Mouse (Mus musculus): Measurements from ENCODE around the gene Kdm2a.

Gene Kdm2a

GRCm38 (mm10) chr19:4385026-4385425 lies 13.1 kb downstream of the Kdm2a start:
- ChIA-PET CTCF (interaction anchor here (0.6 to 2.3 kb wide), 34 partner anchors 8 to 851 kb away, joined by 3 to 13 read pairs (median 4); partner anchors contain the start of genes Kdm2a (in 1 of the 4) and Ndufv1 (in 1 of the 4)), POLR2A (interaction anchor here in 3 of 4 experiments (0.6 to 2.8 kb wide), 16 partner anchors 12 to 802 kb away, joined by 3 to 15 read pairs (median 4); partner anchors contain the start of gene Kdm2a (in 2 of the 3))

- POLR2A ChIA-PET: interaction anchor here in 3 of 4 experiments (0.6 to 2.8 kb wide), 19 partner anchors 8 to 153 kb away, joined by 3 to 15 read pairs (median 4); partner anchors contain the start of genes Kdm2a (in 2 of the 3) and Pold4 (in 1 of the 3)
- CTCF ChIA-PET: interaction anchor here (0.5 to 2.3 kb wide), 44 partner anchors 8 to 748 kb away, joined by 3 to 13 read pairs (median 4); partner anchors contain the start of genes Kdm2a (in 1 of the 4) and Ndufv1 (in 1 of the 4)
Measured at GRCm38 (mm10) chr19:4384322-4384721, 13.8 kb downstream of the Kdm2a start.

- POLR2A ChIA-PET: interaction anchor here in 3 of 4 experiments (0.7 to 2.8 kb wide), 9 partner anchors 8 to 346 kb away, joined by 3 to 15 read pairs (median 4); partner anchors contain the start of genes Gstp1 (in 1 of the 3) and Kdm2a (in 1 of the 3)
- CTCF ChIA-PET: interaction anchor here in 3 of 4 experiments (0.7 to 2.2 kb wide), 12 partner anchors 8 to 982 kb away, joined by 3 to 13 read pairs (median 4); no protein-coding TSS in a partner anchor
Measured at GRCm38 (mm10) chr19:4383306-4383705, 14.8 kb downstream of the Kdm2a start.

DNA sequence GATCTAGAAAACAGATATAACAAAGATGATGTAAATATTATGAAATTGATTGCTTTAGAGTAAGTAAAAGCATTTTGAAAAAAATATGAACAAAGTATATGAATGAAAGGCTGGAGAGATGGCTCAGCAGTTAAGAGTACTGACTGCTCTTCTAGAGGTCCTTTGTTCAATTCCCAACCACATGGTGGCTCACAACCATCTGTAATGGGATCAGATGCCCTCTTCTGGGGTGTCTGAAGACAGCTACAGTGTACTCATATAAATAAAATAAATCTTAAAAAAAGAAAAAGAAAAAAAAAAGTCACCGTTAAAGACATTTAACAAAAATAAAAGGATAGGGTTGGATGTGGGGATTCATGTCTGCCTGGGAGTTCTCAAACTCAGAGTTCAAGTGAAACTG lies 15.8 kb downstream of the Kdm2a start:
- CTCF ChIA-PET: interaction anchor here in 2 of 4 experiments (0.6 kb wide), 2 partner anchors 29 to 190 kb away, joined by 3 to 8 read pairs; partner anchors contain the start of gene Ppp1ca (in 1 of the 2)
- POLR2A ChIA-PET: interaction anchor here in 2 of 4 experiments (1.1 to 1.6 kb wide), 4 partner anchors 14 to 45 kb away, joined by 3 to 6 read pairs (median 4); partner anchors contain the start of gene Kdm2a (in 1 of the 2)

DNA sequence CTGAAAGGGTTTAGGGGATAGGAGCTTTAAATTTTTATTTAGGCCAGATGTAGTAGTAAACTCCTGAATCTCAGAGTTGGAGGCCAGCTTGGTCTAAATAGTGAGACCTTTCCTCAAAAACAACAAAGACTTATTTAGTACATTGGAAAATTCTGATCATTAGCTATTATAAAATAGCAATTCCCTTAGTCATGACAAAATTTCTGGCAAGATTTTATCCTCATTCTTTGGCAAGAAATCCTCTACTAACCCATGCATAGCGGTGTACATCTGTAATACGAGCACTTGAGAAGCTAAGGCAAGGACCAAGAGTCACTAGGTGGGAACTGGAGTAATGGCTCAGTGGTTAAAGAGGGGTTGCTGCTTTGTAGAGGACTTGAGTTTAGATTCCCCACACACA lies 27.4 kb downstream of the Kdm2a start:
- CTCF ChIA-PET: interaction anchor here in 3 of 4 experiments (0.6 to 1.7 kb wide), 3 partner anchors 14 to 630 kb away, joined by 3 to 5 read pairs (median 3); no protein-coding TSS in a partner anchor
- POLR2A ChIA-PET: interaction anchor here in 2 of 4 experiments (0.9 to 1.8 kb wide), 6 partner anchors 8 to 38 kb away, joined by 3 to 5 read pairs (median 4); no protein-coding TSS in a partner anchor

DNA sequence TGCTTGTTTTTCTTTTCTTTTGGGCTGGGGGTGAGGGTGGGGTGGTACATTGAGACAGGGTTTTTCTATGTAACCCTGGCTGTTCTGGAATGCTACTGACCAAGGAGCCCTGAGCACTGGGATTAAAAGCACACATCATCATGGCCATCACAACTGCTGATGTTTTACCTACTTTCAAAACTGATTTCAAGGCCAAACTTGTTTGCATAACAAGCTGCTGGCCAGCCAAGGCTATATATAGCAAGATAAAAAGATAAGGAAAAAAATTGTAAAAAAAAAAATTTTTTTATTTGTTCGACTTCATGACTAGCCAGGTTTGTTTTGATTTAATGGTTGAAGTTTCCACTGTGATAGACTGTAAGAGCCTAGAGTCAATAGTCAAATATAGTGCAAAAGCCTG lies 27.8 kb downstream of the Kdm2a start:
- ChIA-PET CTCF (interaction anchor here in 3 of 4 experiments (0.6 to 1.7 kb wide), 3 partner anchors 14 to 629 kb away, joined by 3 to 5 read pairs (median 3); no protein-coding TSS in a partner anchor), POLR2A (interaction anchor here in 2 of 4 experiments (0.9 to 1.8 kb wide), 4 partner anchors 9 to 38 kb away, joined by 3 to 5 read pairs (median 4); no protein-coding TSS in a partner anchor)

DNA sequence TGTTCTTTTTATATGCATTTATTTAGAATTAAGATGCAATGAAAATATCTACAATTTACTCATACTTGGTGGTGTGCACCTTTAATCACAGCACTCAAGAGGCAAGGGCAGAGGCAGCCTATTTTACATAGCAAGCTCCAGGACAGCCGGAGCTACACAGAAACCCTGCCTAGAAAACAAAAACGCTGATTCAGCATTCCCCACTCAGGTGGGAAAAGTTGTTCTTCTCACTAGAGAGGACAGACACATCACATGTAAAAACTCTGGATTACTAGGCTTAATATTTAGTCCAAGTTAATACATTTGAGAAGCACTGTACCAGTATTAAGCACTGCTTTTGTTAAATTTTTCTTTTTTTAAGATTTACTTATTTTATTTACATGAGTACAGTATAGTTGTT lies 48.6 kb downstream of the Kdm2a start:
- ChIA-PET POLR2A (interaction anchor here in 2 of 4 experiments (1.0 to 1.9 kb wide), 7 partner anchors 10 to 161 kb away, joined by 3 to 6 read pairs (median 4); partner anchors contain the start of gene Pcx (in 1 of the 2)), CTCF (interaction anchor here in 1 of 4 experiments (1.0 kb wide), 1 partner anchor 35 kb away, joined by 3 read pairs; no protein-coding TSS in a partner anchor)

DNA sequence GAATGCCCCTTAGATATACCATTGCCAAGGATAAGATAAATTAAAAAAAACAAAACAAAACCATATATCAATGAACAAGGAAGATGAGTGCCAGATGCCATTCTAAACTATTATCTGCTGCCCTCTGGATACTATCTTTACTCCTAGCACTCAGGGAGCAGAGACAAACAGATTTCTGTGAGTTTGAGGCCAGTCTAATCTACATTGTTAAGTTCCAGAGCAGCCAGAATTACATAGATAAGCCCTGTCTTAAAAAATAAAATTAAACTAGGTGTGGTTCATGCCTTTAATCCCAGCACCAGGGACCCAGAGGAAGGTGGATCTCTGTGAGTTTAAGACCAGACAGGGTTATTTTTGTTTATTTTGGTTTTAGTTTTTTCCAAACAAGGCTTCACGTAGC lies 51.6 kb downstream of the Kdm2a start:
- ChIA-PET CTCF (interaction anchor here in 1 of 4 experiments (1.6 kb wide), 1 partner anchor 38 kb away, joined by 5 read pairs; no protein-coding TSS in a partner anchor), POLR2A (interaction anchor here in 2 of 4 experiments (0.6 to 4.2 kb wide), 4 partner anchors 8 to 203 kb away, joined by 3 to 17 read pairs (median 4); no protein-coding TSS in a partner anchor)

DNA sequence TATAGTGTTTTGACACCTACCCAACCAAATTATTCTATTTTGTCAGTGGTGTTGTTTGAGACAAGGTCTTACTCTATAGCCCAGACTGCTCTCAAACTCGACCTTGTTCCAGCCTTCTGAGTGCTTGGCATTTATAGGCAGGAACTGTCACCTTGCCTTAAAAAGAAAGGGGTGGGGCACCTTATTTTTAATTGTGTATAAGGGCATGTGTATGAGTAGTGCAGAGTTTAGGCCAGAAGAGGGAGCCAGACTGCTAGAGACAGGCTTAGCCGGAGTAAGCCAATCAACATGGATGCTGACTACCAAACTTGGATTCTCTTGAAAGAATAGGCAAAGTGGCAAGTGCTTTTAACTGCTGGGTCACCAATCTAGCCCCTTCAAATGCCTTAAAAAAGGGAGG lies 59.9 kb downstream of the Kdm2a start:
- POLR2A ChIA-PET: interaction anchor here in 2 of 4 experiments (0.6 to 1.9 kb wide), 3 partner anchors 11 to 140 kb away, joined by 3 to 6 read pairs (median 3); no protein-coding TSS in a partner anchor

DNA sequence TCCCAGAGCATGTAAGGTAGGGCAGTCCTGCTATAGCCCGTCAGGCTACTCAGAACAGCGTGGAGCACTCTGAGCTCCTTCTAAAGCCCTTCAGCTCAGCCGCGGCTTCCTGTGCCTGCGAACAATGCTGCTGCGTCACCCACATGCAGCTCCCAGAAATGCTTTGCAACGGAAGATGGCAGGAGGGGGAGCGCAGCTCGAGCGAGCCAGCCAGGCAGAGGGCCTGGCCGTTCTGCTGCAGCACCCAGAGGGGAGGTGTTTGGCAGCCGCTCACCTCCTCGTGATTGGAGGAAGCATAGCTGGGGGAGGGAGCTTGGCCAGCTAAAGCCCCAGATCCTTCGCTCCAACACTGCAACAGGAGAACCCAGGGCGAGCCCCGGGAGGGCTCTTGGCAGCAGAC lies 64.3 kb downstream of the Kdm2a start:
- POLR2A ChIA-PET: interaction anchor here (0.5 to 4.0 kb wide), 78 partner anchors 9 to 1466 kb away, joined by 3 to 26 read pairs (median 5); partner anchors contain the start of genes Ankrd13d (in 2 of the 4), Cdk2ap2 (in 2 of the 4), Grk2 (in 2 of the 4) and Rhod (in 2 of the 4)
- CTCF ChIA-PET: interaction anchor here (0.5 to 4.2 kb wide), 23 partner anchors 9 to 321 kb away, joined by 3 to 21 read pairs (median 5); partner anchors contain the start of genes Ppp1ca (in 2 of the 4), Aip (in 1 of the 4), Ankrd13d (in 1 of the 4) and Grk2 (in 1 of the 4)

More for the DNA sequence above, 59.9 kb downstream of the Kdm2a start:
- CTCF ChIA-PET: interaction anchor here in 2 of 4 experiments (0.6 to 1.7 kb wide), 6 partner anchors 15 to 103 kb away, joined by 3 to 6 read pairs (median 4); no protein-coding TSS in a partner anchor

- POLR2A ChIA-PET: interaction anchor here (0.5 to 4.0 kb wide), 84 partner anchors 8 to 1467 kb away, joined by 3 to 26 read pairs (median 4); partner anchors contain the start of genes Ankrd13d (in 2 of the 4), Cdk2ap2 (in 2 of the 4), Grk2 (in 2 of the 4) and Ssh3 (in 2 of the 4)
- CTCF ChIA-PET: interaction anchor here (0.6 to 4.2 kb wide), 21 partner anchors 9 to 321 kb away, joined by 3 to 21 read pairs (median 4); partner anchors contain the start of genes Ppp1ca (in 2 of the 4), Ankrd13d (in 1 of the 4), Grk2 (in 1 of the 4) and Ndufv1 (in 1 of the 4)
Measured at GRCm38 (mm10) chr19:4333100-4333775, 64.8 kb downstream of the Kdm2a start.

DNA sequence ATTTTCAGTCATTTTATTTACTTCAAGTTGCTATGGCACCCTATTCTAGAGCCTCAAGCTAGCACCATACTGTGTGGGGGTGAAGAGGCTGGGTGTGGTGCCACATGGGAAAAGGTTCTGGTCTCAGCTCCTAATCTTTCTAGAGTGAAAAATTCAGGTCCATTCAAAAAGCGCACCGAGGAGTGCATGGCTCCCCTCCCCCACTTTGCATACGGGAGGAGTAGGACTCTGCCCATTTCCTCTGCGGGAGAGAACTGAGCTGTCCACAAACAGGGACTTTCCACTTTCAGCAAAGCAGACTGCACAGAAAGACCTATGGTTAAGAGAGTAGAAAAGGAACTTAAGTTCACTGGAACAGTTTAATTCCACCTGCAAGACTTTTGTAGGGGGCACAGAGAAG lies 65.4 kb downstream of the Kdm2a start:
- ChIA-PET CTCF (interaction anchor here in 3 of 4 experiments (0.6 to 4.2 kb wide), 9 partner anchors 12 to 131 kb away, joined by 3 to 21 read pairs (median 4); partner anchors contain the start of genes Ankrd13d (in 1 of the 3) and Rad9a (in 1 of the 3)), POLR2A (interaction anchor here (0.5 to 4.0 kb wide), 42 partner anchors 8 to 732 kb away, joined by 3 to 26 read pairs (median 4); partner anchors contain the start of genes Ankrd13d (in 2 of the 4), Cdk2ap2 (in 1 of the 4), Grk2 (in 1 of the 4) and Gstp2 (in 1 of the 4))

DNA sequence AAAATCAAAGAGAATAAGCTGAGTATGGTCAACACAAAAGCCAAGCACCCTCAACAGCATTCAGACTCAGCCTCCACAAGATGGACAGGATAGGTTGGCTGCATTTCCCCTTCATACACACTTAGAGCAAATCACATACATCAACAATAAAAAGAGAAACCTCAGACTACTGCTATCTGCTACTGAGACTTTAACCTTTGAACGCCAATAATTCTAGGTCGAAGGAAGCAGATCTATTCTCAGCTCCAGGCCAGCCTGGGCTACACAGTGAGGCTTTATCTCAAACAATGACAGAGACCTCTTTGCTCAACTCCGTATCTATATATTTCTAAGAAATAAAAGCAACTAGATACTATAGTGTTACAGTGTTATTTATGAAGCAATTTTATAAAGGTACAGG lies 66.8 kb downstream of the Kdm2a start:
- ChIA-PET CTCF (no interaction called here), POLR2A (interaction anchor here in 1 of 4 experiments (0.7 to 3.4 kb wide), 7 partner anchors 10 to 65 kb away, joined by 3 to 24 read pairs (median 3); no protein-coding TSS in a partner anchor)

DNA sequence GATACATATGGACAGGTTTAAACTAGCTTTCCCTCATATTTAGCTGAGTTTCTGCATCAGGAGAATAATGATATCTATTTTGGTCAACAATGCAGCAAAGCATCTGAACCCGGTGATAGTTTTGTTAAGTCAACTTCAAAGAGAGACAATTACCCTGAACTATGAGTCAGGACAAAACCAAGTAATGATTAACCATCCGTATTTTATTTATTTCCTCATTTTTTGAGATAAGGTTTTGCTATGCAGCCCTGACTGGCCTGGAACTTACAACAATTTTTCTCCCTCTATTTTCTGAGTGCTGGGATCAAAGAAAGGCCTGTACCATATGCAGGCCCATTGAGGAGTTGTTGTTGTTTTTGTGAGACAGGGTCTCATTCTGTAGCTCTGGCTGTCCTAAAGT lies 67.5 kb downstream of the Kdm2a start:
- POLR2A ChIA-PET: interaction anchor here in 2 of 4 experiments (0.6 to 2.5 kb wide), 7 partner anchors 9 to 138 kb away, joined by 3 to 6 read pairs (median 4); no protein-coding TSS in a partner anchor
- CTCF ChIA-PET: interaction anchor here in 1 of 4 experiments (0.6 to 1.5 kb wide), 2 partner anchors 9 to 25 kb away, joined by 4 read pairs; no protein-coding TSS in a partner anchor

GRCm38 (mm10) chr19:4328737-4329304 lies 69.3 kb downstream of the Kdm2a start:
- POLR2A ChIA-PET: interaction anchor here in 3 of 4 experiments (0.5 to 2.5 kb wide), 12 partner anchors 11 to 599 kb away, joined by 3 to 8 read pairs (median 4); partner anchors contain the start of genes Dpp3 (in 1 of the 3), Gstp2 (in 1 of the 3) and Kdm2a (in 1 of the 3)
- CTCF ChIA-PET: interaction anchor here (0.5 to 1.5 kb wide), 11 partner anchors 16 to 498 kb away, joined by 3 to 7 read pairs (median 4); no protein-coding TSS in a partner anchor

- POLR2A ChIA-PET: no interaction called here
- CTCF ChIA-PET: no interaction called here
Measured at GRCm38 (mm10) chr19:4326881-4327280, 71.2 kb downstream of the Kdm2a start.

DNA sequence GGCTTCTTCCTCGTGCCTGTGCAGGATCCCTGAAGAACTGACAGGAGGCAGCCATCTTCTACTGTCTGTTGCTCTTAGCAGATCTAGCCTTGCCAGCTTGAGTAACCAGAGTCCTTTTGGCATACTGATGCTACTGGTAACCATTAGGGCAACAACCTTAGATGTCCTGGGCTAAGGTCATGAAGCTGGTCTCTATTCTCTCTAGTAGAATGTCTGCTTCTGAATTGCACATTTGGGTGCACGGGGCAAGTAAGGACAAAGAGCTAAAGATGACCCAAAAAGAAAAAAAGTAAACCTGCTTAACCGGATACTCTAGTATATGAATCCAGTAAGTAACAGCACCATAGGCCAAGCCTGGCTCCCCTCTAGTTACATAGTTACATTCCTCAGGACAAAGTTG lies 72.0 kb downstream of the Kdm2a start:
- POLR2A ChIA-PET: interaction anchor here in 2 of 4 experiments (0.7 to 2.8 kb wide), 5 partner anchors 8 to 71 kb away, joined by 3 to 19 read pairs (median 3); no protein-coding TSS in a partner anchor
- CTCF ChIA-PET: no interaction called here

Measured in embryonic stem cell, embryonic (primary cell).